Mouse (Mus musculus) brain, adult 10 weeks (tissue): Measurements from ENCODE around the gene Zfp992. TPM values are rescaled to one million over a fixed set of nuclear protein-coding genes. Genes with fewer than 3 reads are reported as not detected.

Experiments
- polyA plus RNA-seq: library from polyadenylated mRNA; stranded (reverse); fragments of 350-450 nt; fragmentation: Illumina TruSeq; extraction: RNeasy Lipid Tissue Mini Kit (QIAGEN cat#74804); gene quantifications from one replicate; pipeline ENCODE4 v1.2.3, GENCODE M21; 2015; ENCODE audit warnings: low read depth, low replicate concordance

Zfp992 gene
- polyA plus RNA-seq, result 0.70 TPM

DNA sequence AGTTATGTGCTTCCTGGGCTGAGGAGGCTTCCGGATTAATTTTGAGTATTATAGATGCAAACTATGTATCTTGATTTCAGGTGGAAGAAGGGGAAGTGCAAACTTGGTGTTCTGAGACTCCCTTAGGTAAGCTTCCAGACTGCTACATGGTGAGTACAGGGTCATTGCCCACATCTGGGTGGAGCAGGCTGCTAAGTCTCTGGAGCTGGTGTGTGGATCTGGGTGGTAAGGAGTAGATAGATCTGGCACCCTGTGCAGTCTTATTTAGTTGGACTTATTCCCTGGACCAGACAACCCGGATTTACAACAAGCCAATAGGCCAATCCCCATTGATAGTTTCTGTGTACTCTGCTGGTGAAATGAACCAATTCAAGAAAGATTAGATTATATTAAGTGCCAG is at the start of gene Zfp992:
TSS of gene Zfp992 (plus strand) at position 74 of the 400 bp plus-strand sequence.

DNA sequence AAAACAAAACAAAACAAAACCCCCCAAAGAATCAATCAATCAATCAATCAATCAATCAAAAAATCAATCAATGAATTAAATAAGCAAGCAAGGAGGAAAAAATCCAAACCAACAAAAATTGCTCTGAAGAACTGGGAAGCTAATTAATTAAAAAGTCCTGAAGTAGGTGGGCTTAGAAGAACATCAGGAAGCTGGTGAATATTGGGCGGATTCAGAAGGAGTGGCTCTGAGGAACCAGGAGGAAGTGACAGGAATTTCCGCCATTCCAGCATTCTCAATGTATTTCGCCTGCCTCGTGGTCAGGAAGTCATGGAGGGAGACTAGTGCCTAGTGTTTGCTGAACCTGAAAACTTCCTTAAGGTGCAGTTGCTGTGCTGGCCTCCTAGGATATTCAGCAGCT is 52.9 kb downstream of the Zfp992 start, which contains the start of gene Zfp981:
TSS of gene Zfp981 (plus strand) at position 301 of the 400 bp plus-strand sequence.

Other genes with a start within 250 kb of the Zfp992 start
- gene Zfp981, start 53.0 kb downstream of the Zfp992 start, polyA plus RNA-seq, result not detected
- gene Zfp993, start 161.9 kb downstream of the Zfp992 start, polyA plus RNA-seq, result 1.2 TPM